Mouse (Mus musculus): Measurements from ENCODE around the gene Itln1.

- TF ChIP-seq CTCF (IDR thresholded peaks at IDR 0.05; ENCODE audit: control insufficient read depth, insufficient read depth, insufficient read length) (no peak), MAX (IDR thresholded peaks at IDR 0.05) (no peak), CEBPB (IDR thresholded peaks at IDR 0.05; ENCODE audit: low read depth) (no peak), MYOD1 (IDR thresholded peaks at IDR 0.05; ENCODE audit: control insufficient read depth, insufficient read length, low read depth) (no peak), USF1 (IDR thresholded peaks at IDR 0.05; ENCODE audit: low read depth) (no peak)
These were observed 21.3 kb downstream of the Itln1 start for GRCm38 (mm10) chr1:171513760-171514159.
